Comparison of ENCODE assay signal across 1 mouse cellular context in the genomic region with DNA sequence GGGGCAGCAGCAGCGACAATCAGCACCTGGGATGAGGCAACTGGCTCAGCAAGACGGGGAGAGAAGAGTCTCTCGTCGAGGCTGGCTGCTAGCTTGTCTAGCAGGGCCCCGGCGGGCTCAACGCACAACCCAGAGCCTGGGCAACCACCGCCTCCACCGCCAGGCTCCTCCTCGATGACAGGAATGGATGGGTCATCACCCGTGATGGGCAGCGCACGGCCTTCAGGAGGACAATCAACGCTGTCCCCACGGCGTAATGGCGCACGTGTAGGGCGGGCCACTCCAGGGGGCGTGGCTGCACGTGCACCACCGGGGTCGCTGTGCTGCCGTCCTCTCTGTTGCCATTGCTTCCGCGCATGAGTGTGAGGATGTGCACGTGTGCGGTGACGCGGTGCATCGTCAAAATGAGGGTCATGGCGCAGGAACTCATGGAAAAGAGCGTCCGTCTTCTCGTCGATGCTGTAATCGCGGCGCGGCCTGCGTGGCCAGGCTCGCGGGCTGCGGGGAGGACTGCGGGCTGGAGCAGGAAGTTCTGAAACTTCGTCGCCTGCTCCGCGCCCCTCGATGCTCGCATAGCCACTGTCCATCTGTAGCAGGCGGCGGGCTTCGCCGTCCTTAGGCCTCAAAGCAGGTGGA.
TF ChIP-seq lines count a peak whose summit lies in the region.

No protein-coding gene starts in this region.

TF ChIP-seq in MEL, 35 proteins besides CTCF, POLR2A, EP300 and RAD21:
- no peak for TF ChIP-seq UBTF (IDR thresholded peaks at IDR 0.05; ENCODE audit: borderline replicate concordance, insufficient read depth, low read depth, low read length)
- peak; percentile 19; the same call in 1 of the 2 replicates for TF ChIP-seq POLR2AphosphoS5 (IDR thresholded peaks at IDR 0.05; ENCODE audit: borderline replicate concordance, low read depth, low read length)
